Mouse (Mus musculus) heart, adult 11 months (tissue): ENCODE measurements at regions not wholly inside any gene's neighbourhood (a gene's known extent, or its start where the extent isn't known, plus 50 kb on each side); places are given as distances from the start of the nearest gene placed in this dataset.

ENCODE experiments used
- DNase-seq: peaks from one replicate; pipeline ENCODE4 v3.0.0; 2022

- no peak for DNase-seq
Measured at GRCm38 (mm10) chr14:99431697-99432096, 133.2 kb downstream of the Klf5 start.

GRCm38 (mm10) chr14:99434645-99435044, 136.2 kb downstream of the Klf5 start:
- DNase-seq: no peak

DNA sequence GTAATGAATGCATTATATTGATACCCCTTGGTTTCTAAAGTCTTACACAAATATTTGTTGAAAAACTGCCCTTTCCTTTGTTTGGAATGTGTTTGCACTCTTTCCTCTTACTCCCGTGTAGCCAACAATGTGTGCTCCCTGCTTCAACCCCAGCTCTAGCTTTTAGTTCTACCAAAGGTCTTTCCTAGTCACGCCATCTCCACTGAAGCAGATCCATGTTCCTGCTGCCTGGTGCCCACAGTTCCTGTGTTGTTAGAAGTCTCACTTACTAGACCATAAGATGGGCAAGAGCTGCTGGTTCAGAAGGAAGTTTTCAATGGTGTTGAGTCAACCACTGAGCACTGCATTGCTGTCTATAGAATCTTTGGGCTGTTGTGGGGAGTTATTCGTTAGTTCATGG, 137.0 kb downstream of the Klf5 start:
- no peak for DNase-seq

DNA sequence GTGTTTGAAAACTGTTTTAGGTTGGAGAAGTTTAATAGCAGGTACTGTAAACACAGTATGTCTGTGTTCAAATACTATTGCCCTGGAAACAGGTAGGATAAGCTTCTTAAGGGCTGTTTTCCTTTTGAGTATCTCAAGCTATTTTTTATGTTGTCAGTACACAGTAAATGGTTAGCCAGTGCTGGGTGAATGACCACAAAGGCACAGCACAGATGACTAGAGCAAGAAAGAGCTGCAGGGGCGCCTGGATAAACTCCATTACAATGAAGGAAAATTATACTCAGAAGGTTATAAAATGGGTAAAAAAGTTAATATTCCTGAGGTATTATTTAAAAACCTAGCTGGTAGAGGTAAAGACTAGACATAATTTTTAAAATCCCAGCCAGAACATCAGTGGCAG, 137.6 kb downstream of the Klf5 start:
- no peak for DNase-seq

DNA sequence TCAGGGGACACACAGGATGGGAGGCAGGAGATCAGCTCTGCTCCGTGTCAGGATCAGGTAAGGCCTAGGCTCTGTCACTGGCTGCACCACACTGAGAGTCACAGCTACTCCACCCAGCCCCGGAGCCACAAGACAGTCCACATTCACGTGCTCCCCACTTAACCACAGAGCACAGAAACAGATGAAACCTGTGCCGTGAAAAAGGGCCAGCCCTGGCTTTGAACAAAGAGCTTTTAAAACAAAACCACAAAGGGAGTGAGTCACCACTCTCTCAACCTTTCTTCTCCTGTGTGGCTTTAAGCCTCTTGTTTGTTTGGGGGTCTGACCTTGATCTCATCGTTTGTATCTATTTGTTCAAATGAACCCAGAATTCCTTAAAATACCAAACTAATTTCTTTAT, 150.6 kb downstream of the Klf5 start:
- no peak for DNase-seq

GRCm38 (mm10) chr14:99449870-99450269, 151.4 kb downstream of the Klf5 start:
- no peak for DNase-seq

DNA sequence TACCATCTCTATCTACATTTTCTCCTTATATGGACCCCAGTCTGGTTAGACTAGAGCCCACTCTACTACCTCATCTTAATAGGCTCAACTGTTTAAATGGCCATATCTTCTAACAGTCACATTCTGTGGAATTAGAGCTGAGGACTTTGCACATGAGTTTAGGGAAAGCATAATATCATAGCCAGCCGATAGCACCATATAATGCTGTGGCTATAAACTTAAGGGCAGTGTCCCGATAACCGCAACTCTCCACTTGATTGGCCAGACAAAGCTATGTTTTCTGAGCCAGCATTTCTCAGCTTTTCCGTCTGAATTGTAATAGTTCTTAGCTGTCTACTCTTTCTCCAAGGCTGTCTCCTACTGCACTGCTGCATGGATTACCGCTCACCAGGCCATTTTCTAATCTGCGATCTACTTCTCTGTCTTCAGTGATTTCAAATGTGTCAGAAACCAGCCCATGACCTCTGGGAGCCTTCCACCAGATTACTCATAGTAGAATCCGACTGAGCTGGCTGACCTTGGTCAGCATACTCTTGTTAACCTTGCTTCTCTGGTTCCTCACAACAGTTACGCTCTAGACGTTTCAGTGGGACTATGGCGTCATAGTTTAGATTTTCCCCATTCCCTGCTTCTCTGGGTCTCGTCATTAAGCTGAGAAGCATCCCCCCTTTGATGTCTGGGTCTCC, 152.8 kb downstream of the Klf5 start:
- DNase-seq: no peak

DNA sequence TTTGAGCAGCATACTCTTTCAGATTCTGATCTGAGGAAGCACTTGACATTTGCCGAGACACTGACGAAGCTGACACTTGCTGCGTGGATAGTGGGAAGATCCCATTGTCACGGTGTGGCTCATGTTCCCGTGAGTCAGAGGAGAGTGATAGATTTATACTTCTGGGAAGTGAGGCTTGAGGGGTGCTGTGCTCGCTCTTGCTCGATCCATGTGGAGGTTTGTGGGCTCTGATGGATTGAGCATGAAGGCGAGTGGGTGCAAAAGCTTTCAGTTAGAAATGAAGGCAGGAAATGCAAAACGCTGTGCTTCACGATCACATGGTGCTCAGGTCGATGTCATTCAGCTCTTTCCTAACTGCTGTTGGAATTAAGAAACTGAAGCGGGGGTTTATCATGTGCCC, 155.4 kb downstream of the Klf5 start:
- no peak for DNase-seq

- DNase-seq: no peak
Measured at GRCm38 (mm10) chr14:99456555-99456954, 158.1 kb downstream of the Klf5 start.

DNA sequence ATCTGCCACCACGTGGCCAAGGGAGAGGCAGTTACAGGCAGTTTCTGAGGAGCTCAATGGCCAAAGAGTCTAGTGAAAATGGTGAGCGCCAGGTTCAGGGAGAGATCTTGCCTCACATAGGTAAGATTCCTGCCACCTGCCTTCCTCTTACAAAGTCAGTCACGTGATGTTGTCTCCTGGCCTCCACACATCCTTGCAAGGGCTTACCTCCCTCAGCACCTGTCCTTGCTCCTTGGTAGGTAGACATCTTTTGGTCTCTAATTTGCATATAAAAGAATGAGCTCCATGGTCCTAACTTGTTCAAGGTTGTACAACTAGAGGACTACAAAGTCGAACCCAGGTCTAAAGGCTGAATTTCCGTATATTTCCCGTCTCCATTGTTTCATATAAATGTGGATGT, 159.1 kb downstream of the Klf5 start:
- no peak for DNase-seq

- no peak for DNase-seq
Measured at GRCm38 (mm10) chr14:99472111-99472510, 173.6 kb downstream of the Klf5 start.

- DNase-seq: no peak
Measured at GRCm38 (mm10) chr14:99475271-99475670, 176.8 kb downstream of the Klf5 start.

- DNase-seq: no peak
Measured at GRCm38 (mm10) chr14:99480325-99481077, 182.0 kb downstream of the Klf5 start.

DNA sequence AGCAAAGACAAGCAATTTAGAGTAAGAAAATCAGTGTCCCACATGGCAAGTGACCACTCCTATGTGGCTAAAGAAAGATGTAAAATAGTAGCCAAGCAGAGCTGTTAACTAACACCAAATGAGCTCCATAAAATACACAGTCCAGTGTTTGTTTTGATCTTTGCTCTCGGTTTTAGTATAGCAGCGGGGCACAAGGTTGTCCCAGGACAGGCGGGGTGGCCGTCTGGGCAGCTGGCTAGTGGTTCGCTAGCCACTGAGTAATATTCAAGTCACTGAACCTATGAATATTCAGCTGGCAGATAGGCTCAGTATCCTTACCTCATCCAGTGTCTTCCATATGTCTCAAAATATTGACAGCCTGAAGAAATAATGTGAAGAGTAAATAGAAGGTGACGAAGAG, 189.5 kb downstream of the Klf5 start:
- DNase-seq: no peak

DNA sequence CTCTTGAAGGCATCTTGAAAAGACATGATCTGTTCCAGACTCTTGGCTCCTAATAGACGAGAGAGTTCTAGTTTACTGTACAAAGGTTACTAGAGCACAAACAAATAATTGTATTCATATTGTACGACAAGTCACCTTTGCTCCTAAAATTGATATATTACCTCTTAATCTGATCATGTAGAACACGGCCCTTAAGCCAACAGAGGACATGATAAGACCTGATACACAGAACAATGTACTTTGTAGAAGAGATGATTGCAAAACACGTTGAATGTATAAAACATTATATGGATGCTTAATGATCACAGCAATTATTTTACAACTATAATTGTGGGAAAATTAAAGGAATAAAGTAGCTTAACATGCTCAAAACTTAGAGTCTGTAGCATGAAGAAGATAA, 194.7 kb downstream of the Klf5 start:
- no peak for DNase-seq

DNA sequence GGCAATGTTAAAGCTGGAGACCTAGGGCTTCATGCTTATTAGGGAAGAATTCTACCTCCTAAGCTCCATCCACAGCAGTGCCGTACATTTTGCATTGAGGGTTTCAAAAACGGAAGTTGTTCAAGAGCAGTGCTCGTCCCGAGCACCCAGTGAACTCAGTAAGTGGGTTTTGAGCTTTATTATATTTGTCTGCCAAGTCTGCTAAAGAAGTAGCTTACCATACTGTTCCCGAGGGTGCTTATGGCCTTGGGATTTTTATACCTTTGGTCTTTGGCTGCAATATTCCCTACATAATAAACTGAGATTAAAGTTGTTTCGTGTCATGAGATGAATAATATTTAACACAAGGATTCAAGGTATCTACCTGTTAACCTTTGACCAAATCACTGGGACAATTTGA, 195.2 kb downstream of the Klf5 start:
- no peak for DNase-seq

DNA sequence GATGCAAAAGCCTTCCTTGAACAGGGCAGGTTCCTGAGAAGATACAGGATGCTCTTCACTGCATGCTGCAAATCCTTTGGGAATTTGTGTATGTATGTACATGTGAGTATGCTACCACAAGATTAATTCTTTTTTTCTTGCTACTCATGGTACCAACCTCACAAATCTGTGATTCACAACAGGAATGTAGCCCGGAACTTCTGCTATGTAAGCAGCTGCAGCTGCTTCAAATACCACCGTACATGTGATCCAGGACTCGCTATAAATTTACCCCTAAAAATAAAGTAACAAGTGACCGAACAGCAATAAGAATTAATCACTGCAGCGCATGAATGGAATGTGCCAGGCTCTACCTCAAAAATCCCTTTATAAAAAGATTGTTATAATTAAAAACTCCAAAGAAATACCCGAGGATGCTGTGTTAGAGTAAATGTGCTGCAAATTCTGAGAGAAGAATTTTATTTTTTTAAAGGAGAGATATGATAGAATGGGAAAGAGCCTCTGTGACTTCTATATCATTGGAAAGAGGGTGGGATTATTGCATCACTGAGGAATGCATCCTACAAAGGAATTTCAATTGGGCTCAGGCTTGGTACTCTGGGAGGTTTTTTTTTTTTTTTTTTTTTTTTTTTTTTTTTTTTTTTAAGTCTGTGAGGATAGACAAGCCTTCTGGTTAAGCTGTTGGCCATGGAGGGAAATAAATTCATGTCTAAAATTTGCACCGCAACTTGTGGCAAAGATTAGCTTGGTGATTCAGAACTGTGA, 201.2 kb downstream of the Klf5 start:
- DNase-seq: peak; percentile 12

GRCm38 (mm10) chr14:99504909-99505308, 206.4 kb downstream of the Klf5 start:
- no peak for DNase-seq

GRCm38 (mm10) chr14:99509696-99510536, 211.4 kb downstream of the Klf5 start:
- DNase-seq: peak; percentile 73

GRCm38 (mm10) chr14:99515474-99515873, 217.0 kb downstream of the Klf5 start:
- DNase-seq: peak; percentile 41

DNA sequence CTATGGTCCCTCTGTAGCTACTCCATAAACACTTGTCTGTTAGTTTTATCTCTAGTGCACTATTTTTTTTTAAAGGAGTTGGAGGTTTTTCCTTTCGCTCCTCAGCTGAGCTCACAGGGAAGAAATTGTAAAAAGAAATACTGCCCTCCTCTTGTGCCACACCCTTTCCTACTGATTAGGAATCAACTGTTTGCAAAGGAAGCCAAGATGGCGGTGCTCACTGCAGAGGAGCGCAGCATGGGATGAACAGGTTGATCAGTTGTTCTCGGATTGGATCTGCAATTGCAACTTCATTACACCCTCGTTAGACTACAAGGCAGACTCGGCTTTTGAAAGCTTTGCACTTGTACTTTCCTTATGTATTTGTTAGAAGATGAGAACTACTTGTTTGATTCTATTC, 218.2 kb downstream of the Klf5 start:
- peak; percentile 44 for DNase-seq

GRCm38 (mm10) chr14:99520343-99520742, 221.9 kb downstream of the Klf5 start:
- peak; percentile 68 for DNase-seq

- peak; percentile 34 for DNase-seq
Measured at GRCm38 (mm10) chr14:99521954-99522523, 223.5 kb downstream of the Klf5 start.
